9 mouse cellular contexts compared by ENCODE assay signal in genomic region chr3:88521803-88522331, GRCm38 (mm10). TPM values are rescaled to one million over a fixed set of nuclear protein-coding genes. Genes with fewer than 3 reads are reported as not detected.
DNase-seq lines count a peak whose midpoint lies in the region; ATAC-seq and TF ChIP-seq lines count a peak whose summit lies in the region.
"Had no signal": no experiment of that assay in that cellular context is flagged by ENCODE, and none has a peak within 500 bp of the region (broad histone marks: within the 10 kb centered on the region; RNA-seq: fewer than 3 reads in every experiment).

No protein-coding gene starts in this region.

- no peak for TF ChIP-seq POLR2A in embryonic fibroblast, embryonic 13.5 days (IDR thresholded peaks at IDR 0.05; ENCODE audit: low read depth, low read length)

- H3K4me2 ChIP-seq in heart, embryonic 12.5 days, result no peak overlapping the region
- no peak overlapping the region for H3K4me2 ChIP-seq in hindbrain, embryonic 12.5 days (replicated peaks)
- no peak overlapping the region for H3K4me2 ChIP-seq in limb, embryonic 12.5 days
- H3K4me2 ChIP-seq in midbrain, embryonic 13.5 days (replicated peaks), result no peak overlapping the region

- H3K4me1 ChIP-seq in heart, embryonic 12.5 days (replicated peaks), result peaks cover 12% of the 10 kb centered on the region
- no peaks in the 10 kb centered on the region for H3K4me1 ChIP-seq in embryonic fibroblast, embryonic 13.5 days (ENCODE audit: control insufficient read depth, insufficient read depth, low read length)
- peaks cover 12% of the 10 kb centered on the region for H3K4me1 ChIP-seq in hindbrain, embryonic 12.5 days
- H3K4me1 ChIP-seq in limb, embryonic 12.5 days (replicated peaks), result peaks cover 11% of the 10 kb centered on the region
- peaks cover 21% of the 10 kb centered on the region for H3K4me1 ChIP-seq in midbrain, embryonic 13.5 days (replicated peaks)

- no peak overlapping the region for H3K9ac ChIP-seq in heart, embryonic 12.5 days
- H3K9ac ChIP-seq in hindbrain, embryonic 12.5 days, result 0 out of 2 replicates have a peak overlapping the region, but pooled peaks have one; percentile 18
- H3K9ac ChIP-seq in limb, embryonic 12.5 days (replicated peaks), result no peak overlapping the region
- no peak overlapping the region for H3K9ac ChIP-seq in midbrain, embryonic 13.5 days (replicated peaks)

- no peak overlapping the region for H3K4me3 ChIP-seq in heart, embryonic 12.5 days
- no peak overlapping the region for H3K4me3 ChIP-seq in embryonic fibroblast, embryonic 13.5 days (ENCODE audit: insufficient read depth, low read length)
- H3K4me3 ChIP-seq in hindbrain, embryonic 12.5 days, result no peak overlapping the region
- H3K4me3 ChIP-seq in limb, embryonic 12.5 days (replicated peaks), result no peak overlapping the region
- H3K4me3 ChIP-seq in midbrain, embryonic 13.5 days (replicated peaks), result no peak overlapping the region

- H3K27ac ChIP-seq in heart, embryonic 12.5 days (ENCODE audit: poor library complexity, severe bottlenecking), result no peak overlapping the region
- H3K27ac ChIP-seq in embryonic fibroblast, embryonic 13.5 days (ENCODE audit: insufficient read depth, low read length), result no peak overlapping the region
- H3K27ac ChIP-seq in hindbrain, embryonic 12.5 days, result no peak overlapping the region
- no peak overlapping the region for H3K27ac ChIP-seq in limb, embryonic 12.5 days
- no peak overlapping the region for H3K27ac ChIP-seq in midbrain, embryonic 13.5 days

- H3K36me3 ChIP-seq in heart, embryonic 12.5 days, result peaks cover 23% of the 10 kb centered on the region
- H3K36me3 ChIP-seq in hindbrain, embryonic 12.5 days, result peaks cover 24% of the 10 kb centered on the region; the same call in 1 of the 2 replicates
- H3K36me3 ChIP-seq in limb, embryonic 12.5 days, result peaks cover 30% of the 10 kb centered on the region
- H3K36me3 ChIP-seq in midbrain, embryonic 13.5 days, result peaks cover 27% of the 10 kb centered on the region
- no peaks in the 10 kb centered on the region for H3K36me3 ChIP-seq in splenic B cell, adult 2 months (ENCODE audit: control insufficient read depth, insufficient read depth, low read length, poor library complexity, severe bottlenecking)

- no peaks in the 10 kb centered on the region for H3K27me3 ChIP-seq in heart, embryonic 12.5 days (replicated peaks)
- no peaks in the 10 kb centered on the region for H3K27me3 ChIP-seq in hindbrain, embryonic 12.5 days
- H3K27me3 ChIP-seq in limb, embryonic 12.5 days, result no peaks in the 10 kb centered on the region
- no peaks in the 10 kb centered on the region for H3K27me3 ChIP-seq in midbrain, embryonic 13.5 days
- H3K27me3 ChIP-seq in splenic B cell, adult 2 months (ENCODE audit: control insufficient read depth, insufficient read depth, low read length, poor library complexity, severe bottlenecking), result no peaks in the 10 kb centered on the region

- peak; percentile 87 for TF ChIP-seq CTCF in embryonic fibroblast, embryonic 13.5 days (IDR thresholded peaks at IDR 0.05; ENCODE audit: borderline replicate concordance, insufficient read depth, low read length)

- no peaks in the 10 kb centered on the region for H3K9me3 ChIP-seq in heart, embryonic 12.5 days (replicated peaks)
- no peaks in the 10 kb centered on the region for H3K9me3 ChIP-seq in hindbrain, embryonic 12.5 days (replicated peaks)
- H3K9me3 ChIP-seq in limb, embryonic 12.5 days, result no peaks in the 10 kb centered on the region
- H3K9me3 ChIP-seq in midbrain, embryonic 13.5 days, result no peaks in the 10 kb centered on the region

- DNase-seq in heart, adult 11 months, result peak; percentile 96
- peak; percentile 78 for DNase-seq in adrenal gland, adult 2 months
- peak; percentile 92 for DNase-seq in splenic B cell, adult 2 months (ENCODE audit: low read depth, low spot score)

- no peak for ATAC-seq in heart, embryonic 12.5 days (ENCODE audit: insufficient number of reproducible peaks, low FRiP score)
- peak; percentile 41; the same call in 1 of the 2 replicates for ATAC-seq in hindbrain, embryonic 12.5 days (ENCODE audit: low FRiP score)
- 0 out of 2 replicates have a peak, but pooled peaks have one; percentile 26 for ATAC-seq in limb, embryonic 12.5 days (ENCODE audit: insufficient number of reproducible peaks, insufficient read depth, low FRiP score, low TSS enrichment, low read depth)
- ATAC-seq in midbrain, embryonic 13.5 days, result peak; percentile 47

- whole genome bisulfite sequencing in heart, embryonic 12.5 days, result 28% methylated on average over 9 of the region's 9 CpGs
- WGBS in hindbrain, embryonic 12.5 days, result 32% methylated on average over 9 of the region's 9 CpGs
- WGBS in limb, embryonic 12.5 days, result 36% methylated on average over 9 of the region's 9 CpGs
- 35% methylated on average over 9 of the region's 9 CpGs for WGBS in midbrain, embryonic 13.5 days

RNA-seq across cellular contexts. Expression of gene Mex3a, which starts 10.3 kb away (rescaled TPM):
- 11.8 and 13.9 TPM in 2 replicates for polyA plus RNA-seq in heart, embryonic 12.5 days (2016; fragmentation: Nextera tagmentation; extraction: Ambion mirVana)
- 1 to 10 TPM; 2.3 to 3.2 TPM for total RNA-seq in adrenal gland, adult 2 months (2021)
- polyA plus RNA-seq in adrenal gland, adult 2 months (2012; rRNA removed), result 1.7 and 2.1 TPM in 2 replicates
- polyA plus RNA-seq in embryonic fibroblast, embryonic 13.5 days (2011; ENCODE audit: insufficient read length, low read depth, missing spikeins), result 25.7 and 33.6 TPM in 2 replicates
- 44.2 and 44.5 TPM in 2 replicates for polyA plus RNA-seq in hindbrain, embryonic 12.5 days (2016; fragmentation: Nextera tagmentation; extraction: Ambion mirVana)
- 37.4 and 38.0 TPM in 2 replicates for polyA plus RNA-seq in limb, embryonic 12.5 days (2016; fragmentation: Nextera tagmentation; extraction: Ambion mirVana)
- 49.5 and 51.5 TPM in 2 replicates for polyA plus RNA-seq in midbrain, embryonic 13.5 days (2015; fragmentation: Nextera tagmentation; extraction: Ambion mirVana)

RNA-seq across cellular contexts. Expression of gene Lmna, which starts 12.1 kb away (rescaled TPM):
- 108 and 113 TPM in 2 replicates for polyA plus RNA-seq in heart, embryonic 12.5 days (2016; fragmentation: Nextera tagmentation; extraction: Ambion mirVana)
- 100 to 1,000 TPM in 1 of 2 experiments, 10 to 100 TPM in 1; 78.2 to 158 TPM for total RNA-seq in adrenal gland, adult 2 months (2021)
- polyA plus RNA-seq in adrenal gland, adult 2 months (2012; rRNA removed), result 170 and 236 TPM in 2 replicates
- polyA plus RNA-seq in embryonic fibroblast, embryonic 13.5 days (2011; ENCODE audit: insufficient read length, low read depth, missing spikeins), result 401 and 426 TPM in 2 replicates
- 48.9 and 61.6 TPM in 2 replicates for polyA plus RNA-seq in hindbrain, embryonic 12.5 days (2016; fragmentation: Nextera tagmentation; extraction: Ambion mirVana)
- polyA plus RNA-seq in limb, embryonic 12.5 days (2016; fragmentation: Nextera tagmentation; extraction: Ambion mirVana), result 51.8 and 56.4 TPM in 2 replicates
- 21.4 and 23.4 TPM in 2 replicates for polyA plus RNA-seq in midbrain, embryonic 13.5 days (2015; fragmentation: Nextera tagmentation; extraction: Ambion mirVana)

RNA-seq across cellular contexts. Expression of gene Rab25, which starts 26.2 kb away (rescaled TPM):
- 0.55 TPM in 1 of 2 replicates, not detected in the other for polyA plus RNA-seq in heart, embryonic 12.5 days (2016; fragmentation: Nextera tagmentation; extraction: Ambion mirVana)
- total RNA-seq in adrenal gland, adult 2 months (2021), result not detected
- 0.09 and 0.10 TPM in 2 replicates for polyA plus RNA-seq in adrenal gland, adult 2 months (2012; rRNA removed)
- not detected in 2 replicates for polyA plus RNA-seq in embryonic fibroblast, embryonic 13.5 days (2011; ENCODE audit: insufficient read length, low read depth, missing spikeins)
- 1.5 and 2.4 TPM in 2 replicates for polyA plus RNA-seq in hindbrain, embryonic 12.5 days (2016; fragmentation: Nextera tagmentation; extraction: Ambion mirVana)
- polyA plus RNA-seq in limb, embryonic 12.5 days (2016; fragmentation: Nextera tagmentation; extraction: Ambion mirVana), result 2.6 and 3.5 TPM in 2 replicates
- not detected in 2 replicates for polyA plus RNA-seq in midbrain, embryonic 13.5 days (2015; fragmentation: Nextera tagmentation; extraction: Ambion mirVana)
- polyA plus RNA-seq: neural tube, embryonic 14.5 days had no signal

RNA-seq across cellular contexts. Expression of gene Lamtor2, which starts 31.0 kb away (rescaled TPM):
- polyA plus RNA-seq in heart, embryonic 12.5 days (2016; fragmentation: Nextera tagmentation; extraction: Ambion mirVana), result 108 and 114 TPM in 2 replicates
- 100 to 1,000 TPM; 153 to 154 TPM for total RNA-seq in adrenal gland, adult 2 months (2021)
- polyA plus RNA-seq in adrenal gland, adult 2 months (2012; rRNA removed), result 107 and 117 TPM in 2 replicates
- polyA plus RNA-seq in embryonic fibroblast, embryonic 13.5 days (2011; ENCODE audit: insufficient read length, low read depth, missing spikeins), result 74.4 and 81.1 TPM in 2 replicates
- 124 and 140 TPM in 2 replicates for polyA plus RNA-seq in hindbrain, embryonic 12.5 days (2016; fragmentation: Nextera tagmentation; extraction: Ambion mirVana)
- polyA plus RNA-seq in limb, embryonic 12.5 days (2016; fragmentation: Nextera tagmentation; extraction: Ambion mirVana), result 134 and 139 TPM in 2 replicates
- 181 and 182 TPM in 2 replicates for polyA plus RNA-seq in midbrain, embryonic 13.5 days (2015; fragmentation: Nextera tagmentation; extraction: Ambion mirVana)

RNA-seq across cellular contexts. Expression of gene Ubqln4, which starts 31.7 kb away (rescaled TPM):
- 46.5 and 47.9 TPM in 2 replicates for polyA plus RNA-seq in heart, embryonic 12.5 days (2016; fragmentation: Nextera tagmentation; extraction: Ambion mirVana)
- 100 to 1,000 TPM in 1 of 2 experiments, 10 to 100 TPM in 1; 61.1 to 100 TPM for total RNA-seq in adrenal gland, adult 2 months (2021)
- polyA plus RNA-seq in adrenal gland, adult 2 months (2012; rRNA removed), result 77.9 and 96.2 TPM in 2 replicates
- 38.5 and 50.4 TPM in 2 replicates for polyA plus RNA-seq in embryonic fibroblast, embryonic 13.5 days (2011; ENCODE audit: insufficient read length, low read depth, missing spikeins)
- polyA plus RNA-seq in hindbrain, embryonic 12.5 days (2016; fragmentation: Nextera tagmentation; extraction: Ambion mirVana), result 59.4 and 60.7 TPM in 2 replicates
- 62.6 and 67.0 TPM in 2 replicates for polyA plus RNA-seq in limb, embryonic 12.5 days (2016; fragmentation: Nextera tagmentation; extraction: Ambion mirVana)
- polyA plus RNA-seq in midbrain, embryonic 13.5 days (2015; fragmentation: Nextera tagmentation; extraction: Ambion mirVana), result 39.1 and 46.7 TPM in 2 replicates
